Mouse (Mus musculus): ENCODE measurements around the gene Bcorl1.
"Not testable (repeated sequence)": the region's sequence is repeated elsewhere in the genome, so short reads cannot be mapped to it uniquely, and the experiment has no call there.

The Bcorl1 gene

GRCm38 (mm10) chrX:48436082-48436481 lies 94.9 kb downstream of the Bcorl1 start:
- in situ Hi-C loops (cut with MboI; ENCODE audit: low sequenced_read_pairs): not testable (repeated sequence)

- in situ Hi-C loops (cut with MboI; ENCODE audit: low sequenced_read_pairs): no loop called here
Observed at GRCm38 (mm10) chrX:48439036-48439435, 97.9 kb downstream of the Bcorl1 start.

- in situ Hi-C loops (cut with MboI; ENCODE audit: low sequenced_read_pairs): no loop called here
Observed at GRCm38 (mm10) chrX:48441548-48441947, 100.4 kb downstream of the Bcorl1 start.

GRCm38 (mm10) chrX:48441954-48442353 lies 100.8 kb downstream of the Bcorl1 start:
- in situ Hi-C loops (cut with MboI; ENCODE audit: low sequenced_read_pairs): no loop called here

- in situ Hi-C loops (cut with MboI; ENCODE audit: low sequenced_read_pairs): no loop called here
Observed at GRCm38 (mm10) chrX:48444677-48445076, 103.5 kb downstream of the Bcorl1 start.

- in situ Hi-C loops (cut with MboI; ENCODE audit: low sequenced_read_pairs): no loop called here
Observed at GRCm38 (mm10) chrX:48449646-48450045, 108.5 kb downstream of the Bcorl1 start.

- in situ Hi-C loops (cut with MboI; ENCODE audit: low sequenced_read_pairs): no loop called here
Observed at GRCm38 (mm10) chrX:48452231-48452890, 111.2 kb downstream of the Bcorl1 start.

GRCm38 (mm10) chrX:48452931-48453673 lies 111.9 kb downstream of the Bcorl1 start:
- in situ Hi-C loops (cut with MboI; ENCODE audit: low sequenced_read_pairs): no loop called here

GRCm38 (mm10) chrX:48453736-48454494 lies 112.8 kb downstream of the Bcorl1 start:
- in situ Hi-C loops (cut with MboI; ENCODE audit: low sequenced_read_pairs): no loop called here

GRCm38 (mm10) chrX:48454495-48454878 lies 113.3 kb downstream of the Bcorl1 start:
- in situ Hi-C loops (cut with MboI; ENCODE audit: low sequenced_read_pairs): no loop called here

- in situ Hi-C loops (cut with MboI; ENCODE audit: low sequenced_read_pairs): no loop called here
Observed at GRCm38 (mm10) chrX:48455018-48455417, 113.9 kb downstream of the Bcorl1 start.

GRCm38 (mm10) chrX:48456956-48457355 lies 115.8 kb downstream of the Bcorl1 start:
- in situ Hi-C loops (cut with MboI; ENCODE audit: low sequenced_read_pairs): no loop called here

All from CH12F3 (cell line).